ENCODE assay signal across 20 mouse cellular contexts in genomic region chr9:60741436-60741835, GRCm38 (mm10). TPM values are rescaled to one million over a fixed set of nuclear protein-coding genes. Genes with fewer than 3 reads are reported as not detected.
A peak's percentile ranks its signal among the peaks of the same experiment; 100 is the strongest.
DNase-seq lines count a peak whose midpoint lies in the region; ATAC-seq lines count a peak whose summit lies in the region.
"Had no signal": no experiment of that assay in that cellular context is flagged by ENCODE, and none has a peak within 500 bp of the region (broad histone marks: within the 10 kb centered on the region; RNA-seq: fewer than 3 reads in every experiment).

No protein-coding gene starts in this region.

- H3K36me3 ChIP-seq in embryonic facial prominence, embryonic 14.5 days (ENCODE audit: control insufficient read depth, insufficient read depth, low read length), result peaks cover 14% of the 10 kb centered on the region
- peaks cover 7% of the 10 kb centered on the region; the same call in 1 of the 2 replicates for H3K36me3 ChIP-seq in embryonic facial prominence, embryonic 10.5 days (replicated peaks)
- no peaks in the 10 kb centered on the region; the same call in 1 of the 2 replicates for H3K36me3 ChIP-seq in kidney, embryonic 14.5 days (ENCODE audit: control insufficient read depth, insufficient read depth, low read length)
- H3K36me3 ChIP-seq: forebrain, embryonic 12.5 days; G1E had no signal

- peak; percentile 7 for DNase-seq in embryonic facial prominence, embryonic 14.5 days (ENCODE audit: low spot score)
- no peak for DNase-seq in embryonic facial prominence, embryonic 10.5 days (ENCODE audit: low spot score)
- DNase-seq in kidney, postnatal 36 days, result peak; percentile 10 to 21
- peak; percentile 74 for DNase-seq in 416B (ENCODE audit: low read depth)
- peak; percentile 72 for DNase-seq in heart, adult 9 months (ENCODE audit: low spot score in 2 of 2)
- no peak for DNase-seq in retina, embryonic 14.5 days (ENCODE audit: low spot score)
- no peak for DNase-seq in layer of hippocampus, postnatal 10 days (ENCODE audit: low spot score in 2 of 2)
- DNase-seq: adrenal gland, postnatal 14 days; cerebellum, adult 11 months; cerebellum, postnatal 10 days; layer of hippocampus, postnatal 36 days; right cerebral cortex, adult 18-20 months; thymus, adult 18-20 months had no signal

- WGBS in embryonic facial prominence, embryonic 14.5 days, result 58% methylated on average over 10 of the region's 10 CpGs
- 70% methylated on average over 10 of the region's 10 CpGs for WGBS in embryonic facial prominence, embryonic 10.5 days
- 70% methylated on average over 10 of the region's 10 CpGs for WGBS in kidney, embryonic 14.5 days

- H3K27ac ChIP-seq in embryonic facial prominence, embryonic 14.5 days (replicated peaks; ENCODE audit: low read depth, low read length), result no peak overlapping the region
- H3K27ac ChIP-seq in embryonic facial prominence, embryonic 10.5 days (replicated peaks), result no peak overlapping the region
- H3K27ac ChIP-seq in kidney, embryonic 14.5 days (ENCODE audit: low read depth, low read length), result no peak overlapping the region
- H3K27ac ChIP-seq: forebrain, embryonic 12.5 days; liver, embryonic 14.5 days had no signal

- H3K9ac ChIP-seq in embryonic facial prominence, embryonic 14.5 days (ENCODE audit: low read depth, low read length), result no peak overlapping the region
- H3K9ac ChIP-seq in kidney, embryonic 14.5 days (ENCODE audit: low read depth, low read length), result no peak overlapping the region
- H3K9ac ChIP-seq: forebrain, embryonic 12.5 days; liver, embryonic 14.5 days had no signal

- ATAC-seq in embryonic facial prominence, embryonic 14.5 days (ENCODE audit: low read depth), result no peak
- ATAC-seq in kidney, embryonic 14.5 days (ENCODE audit: low FRiP score, low TSS enrichment), result no peak
- ATAC-seq: hindbrain, embryonic 16.5 days; intestine, embryonic 16.5 days had no signal

- no peak overlapping the region for H3K4me2 ChIP-seq in embryonic facial prominence, embryonic 14.5 days (ENCODE audit: low read depth, low read length)
- no peak overlapping the region for H3K4me2 ChIP-seq in kidney, embryonic 14.5 days (replicated peaks; ENCODE audit: low read depth, low read length)
- H3K4me2 ChIP-seq: forebrain, embryonic 12.5 days; midbrain, embryonic 11.5 days had no signal

- peaks cover 17% of the 10 kb centered on the region for H3K4me1 ChIP-seq in embryonic facial prominence, embryonic 14.5 days (ENCODE audit: control insufficient read depth, insufficient read depth, low read length)
- H3K4me1 ChIP-seq in embryonic facial prominence, embryonic 10.5 days, result peaks cover 25% of the 10 kb centered on the region
- H3K4me1 ChIP-seq in kidney, embryonic 14.5 days (ENCODE audit: control insufficient read depth, insufficient read depth, low read length), result 0 out of 2 replicates have a peak, but pooled peaks cover 2% of the 10 kb centered on the region
- H3K4me1 ChIP-seq: forebrain, embryonic 12.5 days had no signal

- 0 out of 2 replicates have a peak, but pooled peaks cover 5% of the 10 kb centered on the region for H3K9me3 ChIP-seq in embryonic facial prominence, embryonic 14.5 days (ENCODE audit: control insufficient read depth, low read length)
- no peaks in the 10 kb centered on the region for H3K9me3 ChIP-seq in embryonic facial prominence, embryonic 10.5 days
- H3K9me3 ChIP-seq in kidney, embryonic 14.5 days (ENCODE audit: control insufficient read depth, low read length), result peaks cover 2% of the 10 kb centered on the region; the same call in 1 of the 2 replicates
- H3K9me3 ChIP-seq: forebrain, embryonic 12.5 days; G1E had no signal

- H3K27me3 ChIP-seq in embryonic facial prominence, embryonic 14.5 days (replicated peaks; ENCODE audit: control insufficient read depth, insufficient read depth, low read length), result no peaks in the 10 kb centered on the region
- H3K27me3 ChIP-seq in embryonic facial prominence, embryonic 10.5 days (replicated peaks; ENCODE audit: low read depth, poor library complexity, severe bottlenecking), result 0 out of 2 replicates have a peak, but pooled peaks cover 11% of the 10 kb centered on the region
- H3K27me3 ChIP-seq in kidney, embryonic 14.5 days (ENCODE audit: control insufficient read depth, insufficient read depth, low read length), result no peaks in the 10 kb centered on the region; the same call in 1 of the 2 replicates

- no peak overlapping the region for H3K4me3 ChIP-seq in embryonic facial prominence, embryonic 14.5 days (ENCODE audit: low read depth, low read length)
- H3K4me3 ChIP-seq in embryonic facial prominence, embryonic 10.5 days, result no peak overlapping the region
- no peak overlapping the region for H3K4me3 ChIP-seq in kidney, embryonic 14.5 days (ENCODE audit: low read length)
- H3K4me3 ChIP-seq: forebrain, embryonic 12.5 days had no signal

RNA-seq across cellular contexts. Expression of gene Larp6, which starts 28.6 kb away (rescaled TPM):
- polyA plus RNA-seq in embryonic facial prominence, embryonic 14.5 days (2014; fragmentation: Nextera tagmentation; extraction: Ambion mirVana), result 3.3 and 4.7 TPM in 2 replicates
- 0.72 TPM in 2 replicates for polyA plus RNA-seq in embryonic facial prominence, embryonic 10.5 days (2016; fragmentation: Nextera tagmentation; extraction: Ambion mirVana)
- 1.3 and 2.3 TPM in 2 replicates for polyA plus RNA-seq in kidney, embryonic 14.5 days (2014; fragmentation: Nextera tagmentation; extraction: Ambion mirVana)
- 10 to 100 TPM; 32.8 to 33.6 TPM for total RNA-seq in layer of hippocampus, postnatal 10 days (2021)
- total RNA-seq: G1E had no signal
- polyA plus RNA-seq: G1E had no signal

RNA-seq across cellular contexts. Expression of gene Uaca, which starts 52.9 kb away (rescaled TPM):
- 31.5 and 31.8 TPM in 2 replicates for polyA plus RNA-seq in embryonic facial prominence, embryonic 14.5 days (2014; fragmentation: Nextera tagmentation; extraction: Ambion mirVana)
- polyA plus RNA-seq in embryonic facial prominence, embryonic 10.5 days (2016; fragmentation: Nextera tagmentation; extraction: Ambion mirVana), result 30.0 and 31.0 TPM in 2 replicates
- polyA plus RNA-seq in kidney, embryonic 14.5 days (2014; fragmentation: Nextera tagmentation; extraction: Ambion mirVana), result 13.7 and 15.2 TPM in 2 replicates
- 10 to 100 TPM; 13.7 to 15.2 TPM for total RNA-seq in layer of hippocampus, postnatal 10 days (2021)
- polyA plus RNA-seq: G1E had no signal

RNA-seq across cellular contexts. Expression of gene Lrrc49, which starts 53.5 kb away (rescaled TPM):
- 20.4 and 22.9 TPM in 2 replicates for polyA plus RNA-seq in embryonic facial prominence, embryonic 14.5 days (2014; fragmentation: Nextera tagmentation; extraction: Ambion mirVana)
- polyA plus RNA-seq in embryonic facial prominence, embryonic 10.5 days (2016; fragmentation: Nextera tagmentation; extraction: Ambion mirVana), result 25.9 and 27.1 TPM in 2 replicates
- 15.7 and 20.9 TPM in 2 replicates for polyA plus RNA-seq in kidney, embryonic 14.5 days (2014; fragmentation: Nextera tagmentation; extraction: Ambion mirVana)
- 10 to 100 TPM; 62.3 to 64.3 TPM for total RNA-seq in layer of hippocampus, postnatal 10 days (2021)

Comparison
In these comparisons a context has a peak if more than half of its experiments do, and no peak if none do; other contexts are left out.
1. DNase-seq: peak in embryonic facial prominence, embryonic 14.5 days (single experiment), kidney, postnatal 36 days (2 of 2), 416B (single experiment) and heart, adult 9 months (2 of 2); none in embryonic facial prominence, embryonic 10.5 days (single experiment), retina, embryonic 14.5 days (single experiment) and layer of hippocampus, postnatal 10 days (0 of 2).